Mouse (Mus musculus): ENCODE data around the gene Eif4e1b.

Eif4e1b gene

GRCm38 (mm10) chr13:54803010-54803409 is 19.2 kb downstream of the Eif4e1b start:
- no peak for DNase-seq

GRCm38 (mm10) chr13:54805134-54805838 is 21.5 kb downstream of the Eif4e1b start:
- peak; percentile 56 to 68 for DNase-seq

- DNase-seq: no peak
Measured at GRCm38 (mm10) chr13:54806434-54806976, 22.7 kb downstream of the Eif4e1b start.

DNA sequence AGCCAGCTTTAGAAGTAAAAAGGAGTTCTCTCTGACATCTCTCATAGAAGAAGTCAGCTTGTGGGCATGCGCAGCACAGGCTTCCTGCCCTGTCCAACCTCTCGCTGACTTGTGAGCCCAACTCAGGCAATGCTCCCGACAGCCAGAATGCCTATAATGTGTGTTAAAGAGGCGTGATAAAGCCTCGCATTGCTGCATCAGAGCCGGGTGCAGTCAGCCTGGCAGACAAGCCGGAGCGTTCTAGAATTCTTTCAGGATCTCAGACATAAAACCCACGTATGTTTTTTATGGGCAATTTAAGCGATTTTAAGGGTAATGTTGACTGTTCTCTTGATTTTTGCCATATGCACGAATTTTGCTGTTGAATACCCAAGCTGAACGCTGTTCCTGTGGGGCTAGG is 24.3 kb downstream of the Eif4e1b start:
- DNase-seq: no peak

- DNase-seq: no peak
Measured at GRCm38 (mm10) chr13:54811476-54811875, 27.7 kb downstream of the Eif4e1b start.

- no peak for DNase-seq
Measured at GRCm38 (mm10) chr13:54813381-54813780, 29.6 kb downstream of the Eif4e1b start.

GRCm38 (mm10) chr13:54818399-54819254 is 34.8 kb downstream of the Eif4e1b start:
- DNase-seq: no peak

DNA sequence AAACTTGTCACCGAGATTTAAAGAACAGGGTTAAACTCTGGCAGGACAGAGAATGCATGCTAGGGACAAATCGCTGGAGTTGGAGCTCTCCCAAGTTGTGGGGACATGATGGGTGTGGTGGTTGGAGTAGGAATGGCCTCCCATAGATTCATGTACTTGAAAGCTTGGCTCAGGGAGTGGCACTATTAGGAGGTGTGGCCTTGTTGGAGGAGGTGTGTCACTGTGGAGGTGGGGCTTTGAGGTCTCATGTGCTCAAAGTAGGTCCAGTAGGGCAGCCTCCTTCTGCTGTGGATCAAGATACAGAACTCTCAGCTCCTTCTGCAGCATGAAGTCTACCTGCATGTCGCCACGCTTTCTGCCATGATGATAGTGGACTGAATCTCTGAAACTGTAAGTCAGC is 37.3 kb downstream of the Eif4e1b start:
- no peak for DNase-seq

DNA sequence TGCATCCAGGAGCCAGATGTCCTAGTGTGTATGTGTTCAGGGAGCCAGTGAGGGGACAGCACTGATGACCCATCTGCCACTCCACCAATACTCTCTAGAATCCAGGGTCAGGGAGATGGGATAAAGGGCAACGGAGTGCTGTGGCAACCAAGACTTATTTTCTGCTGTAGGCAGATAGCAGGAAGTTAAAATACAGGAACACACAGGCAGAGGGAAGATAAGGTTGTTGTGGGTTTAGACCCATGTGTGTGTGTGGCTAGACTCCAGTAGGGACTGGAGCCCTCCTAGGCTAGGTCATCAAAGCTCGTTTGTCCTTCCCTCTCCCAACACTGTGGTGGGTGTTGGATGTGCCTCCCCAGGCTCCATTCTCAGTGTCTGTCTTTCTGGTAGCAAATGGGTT is 38.1 kb downstream of the Eif4e1b start:
- no peak for DNase-seq

- peak; percentile 90 to 91 for DNase-seq
Measured at GRCm38 (mm10) chr13:54824111-54824931, 40.5 kb downstream of the Eif4e1b start.

GRCm38 (mm10) chr13:54827992-54828391 is 44.2 kb downstream of the Eif4e1b start:
- no peak for DNase-seq

GRCm38 (mm10) chr13:54828508-54828907 is 44.7 kb downstream of the Eif4e1b start:
- no peak for DNase-seq

GRCm38 (mm10) chr13:54829450-54829849 is 45.7 kb downstream of the Eif4e1b start:
- DNase-seq: no peak

DNA sequence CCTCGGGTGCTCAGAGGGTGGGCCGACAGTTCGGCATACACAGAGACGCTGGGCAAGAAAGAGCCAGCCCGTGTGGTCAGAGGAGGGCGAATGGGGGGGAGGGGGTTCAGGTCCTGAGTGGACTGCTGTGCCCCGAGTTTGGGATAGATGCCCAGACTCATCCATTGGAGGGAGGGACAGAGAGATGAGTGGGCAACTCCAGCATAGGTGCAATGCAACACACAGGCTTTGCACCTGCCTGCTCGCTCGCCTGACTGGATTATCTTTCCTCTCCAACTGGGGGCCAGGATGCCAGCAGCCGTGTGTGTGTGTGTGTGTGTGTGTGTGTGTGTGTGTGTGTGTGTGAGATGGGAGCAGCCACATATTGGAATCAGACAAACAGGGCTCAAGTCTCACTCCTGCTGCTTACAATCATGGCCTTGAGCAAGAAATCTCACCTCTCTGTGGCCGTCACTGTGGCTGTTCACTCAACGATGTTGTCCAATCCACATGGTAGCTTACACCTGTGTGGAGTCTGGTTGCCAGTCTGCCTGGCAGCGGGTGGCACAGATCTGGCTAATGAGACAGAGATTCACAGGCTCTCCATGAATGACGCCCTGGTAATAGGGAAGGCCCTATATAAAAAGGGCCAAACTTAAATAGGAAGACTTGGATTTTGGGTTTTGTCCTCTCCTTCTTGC is 52.7 kb downstream of the Eif4e1b start:
- peak in 1 of 2 experiments; percentile 40 for DNase-seq

DNA sequence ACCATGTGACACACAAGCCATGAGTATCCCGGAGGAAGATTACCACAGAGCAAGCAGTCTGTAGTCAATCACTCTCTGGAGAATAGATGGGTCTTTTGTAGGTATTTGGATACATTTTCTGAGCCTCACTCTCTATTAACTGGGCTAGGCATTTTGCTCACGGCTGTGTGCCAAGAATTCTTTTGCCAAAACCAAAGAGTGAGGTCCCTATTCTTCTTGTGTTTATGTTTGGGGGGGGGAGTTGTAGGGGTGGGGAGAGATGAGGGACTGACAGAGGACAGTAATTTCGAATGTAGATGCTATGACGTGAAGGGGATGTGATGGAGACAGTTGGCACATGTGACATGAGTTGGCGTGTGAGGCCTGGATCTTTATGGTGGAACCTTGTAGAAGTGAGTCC is 53.3 kb downstream of the Eif4e1b start:
- DNase-seq: no peak

DNA sequence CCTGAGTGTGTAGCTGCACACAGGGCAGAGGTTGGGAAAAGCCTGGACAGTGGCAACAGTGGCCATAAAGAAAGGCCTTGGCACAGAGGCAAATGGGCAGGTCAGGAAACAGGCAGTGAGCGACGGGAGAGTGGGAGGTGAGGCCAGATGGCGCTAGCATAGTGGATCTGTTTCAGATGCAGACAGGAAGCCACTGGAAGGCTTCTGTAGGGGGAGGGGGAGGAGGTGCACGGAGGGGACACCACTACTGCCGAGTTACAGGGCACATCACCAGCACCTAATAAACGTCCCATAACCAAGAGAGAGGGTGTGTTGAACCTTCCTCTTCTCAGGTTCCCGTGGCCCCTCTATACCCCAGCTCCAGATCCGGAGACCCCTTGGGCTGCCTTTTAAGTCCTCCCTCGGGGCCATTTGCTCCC is 53.7 kb downstream of the Eif4e1b start:
- peak; percentile 59 to 69 for DNase-seq
